ENCODE assay signal across 8 mouse cellular contexts in the genomic region with DNA sequence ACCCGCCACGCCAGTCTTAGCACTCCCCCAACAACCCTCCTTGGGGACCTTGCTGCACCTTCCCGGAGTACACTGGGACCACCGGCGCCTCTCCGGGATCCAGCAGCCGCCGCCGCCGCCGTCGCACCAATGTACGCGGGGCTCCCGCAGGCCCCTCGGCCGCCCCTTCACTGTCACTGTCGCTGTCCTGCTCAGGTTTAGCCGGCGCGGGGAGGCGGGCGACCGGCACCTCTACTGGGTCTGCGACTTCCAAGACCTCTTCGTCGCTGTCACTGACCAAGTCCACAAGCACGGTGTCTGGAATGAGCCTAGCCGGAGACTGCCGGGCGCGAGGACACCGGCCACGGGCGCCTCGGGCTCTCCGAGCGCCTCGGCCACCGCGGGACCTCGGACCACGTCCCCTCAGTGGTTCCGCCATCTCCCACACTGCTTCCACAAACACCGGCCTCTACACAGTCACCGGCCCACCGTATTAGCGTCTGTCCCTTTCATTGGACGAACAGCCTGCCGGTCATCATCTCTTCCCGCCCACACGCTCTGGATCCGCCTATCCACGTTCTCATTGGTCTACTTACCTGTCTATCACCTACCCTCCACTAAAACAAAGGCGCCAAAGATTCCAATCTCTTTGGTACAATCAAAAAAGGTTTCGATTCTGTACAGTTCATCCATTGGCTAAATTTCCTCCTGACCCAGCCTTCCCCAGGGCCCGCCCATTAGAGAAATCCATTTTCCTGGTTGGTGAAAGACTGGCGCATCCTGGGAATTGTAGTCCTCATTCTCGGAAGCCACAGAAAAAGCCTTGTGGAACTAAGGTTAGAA. TPM values are rescaled to one million over a fixed set of nuclear protein-coding genes. Genes with fewer than 3 reads are reported as not detected.
DNase-seq lines count a peak whose midpoint lies in the region; ATAC-seq and TF ChIP-seq lines count a peak whose summit lies in the region.

Nfatc2ip (minus strand) TSS at position 440 of the 822 bp plus-strand sequence.

- peaks cover 6% of the 10 kb centered on the region for H3K79me2 ChIP-seq in MEL (ENCODE audit: control insufficient read depth, insufficient read depth, low read length, poor library complexity)

- under 1% methylated on average over 59 of the region's 59 CpGs for WGBS in cerebellum, adult 2 months
- under 1% methylated on average over 58 of the region's 59 CpGs for WGBS in forebrain, postnatal 0 days
- under 1% methylated on average over 59 of the region's 59 CpGs for WGBS in lung, embryonic 15.5 days

- DNase-seq in MEL (ENCODE audit: low read depth, low spot score) = peak; percentile 99
- DNase-seq in cerebellum, adult 2 months = peak; percentile 98 to 99
- peak; percentile 99 for DNase-seq in forebrain, postnatal 0 days
- DNase-seq in heart, postnatal 4 days = peak; percentile 97
- peak; percentile 98 to 99 for DNase-seq in layer of hippocampus, adult 8-10 months (ENCODE audit: low spot score in 2 of 2)
- DNase-seq in ovary, adult 18-20 months (ENCODE audit: low spot score) = peak; percentile 89
- DNase-seq in thymus, postnatal 0 days (ENCODE audit: low spot score) = peak; percentile 98

- peak within 1 kb of the TSS; percentile 93 for H3K4me2 ChIP-seq in forebrain, postnatal 0 days (ENCODE audit: low read depth)
- peak within 1 kb of the TSS; percentile 78 for H3K4me2 ChIP-seq in lung, embryonic 15.5 days

- H3K4me3 ChIP-seq in MEL (ENCODE audit: control insufficient read depth in 1 of 2, insufficient read depth in 1 of 2, low read depth in 2 of 2, low read length in 2 of 2) = peak within 1 kb of the TSS; percentile 63 to 94
- H3K4me3 ChIP-seq in cerebellum, adult 2 months (replicated peaks; ENCODE audit: insufficient read depth, low read depth, low read length) = peak within 1 kb of the TSS; percentile 62
- peak within 1 kb of the TSS; percentile 79 for H3K4me3 ChIP-seq in forebrain, postnatal 0 days (ENCODE audit: low read depth, low read length)
- peak within 1 kb of the TSS; percentile 73 for H3K4me3 ChIP-seq in lung, embryonic 15.5 days

- peak within 1 kb of the TSS; percentile 93 for H3K9ac ChIP-seq in MEL (ENCODE audit: control insufficient read depth, low read depth, low read length, poor library complexity, severe bottlenecking)
- peak within 1 kb of the TSS; percentile 66 for H3K9ac ChIP-seq in forebrain, postnatal 0 days
- peak within 1 kb of the TSS; percentile 71 for H3K9ac ChIP-seq in lung, embryonic 15.5 days

- no peaks in the 10 kb centered on the region for H3K27me3 ChIP-seq in MEL (ENCODE audit: control insufficient read depth in 1 of 2, insufficient read depth in 2 of 2, low read length in 2 of 2)
- H3K27me3 ChIP-seq in cerebellum, adult 2 months (ENCODE audit: control insufficient read depth, insufficient read depth, low read length) = no peaks in the 10 kb centered on the region
- no peaks in the 10 kb centered on the region for H3K27me3 ChIP-seq in forebrain, postnatal 0 days (ENCODE audit: insufficient read depth, low read length)
- no peaks in the 10 kb centered on the region for H3K27me3 ChIP-seq in lung, embryonic 15.5 days

- peak; percentile 98 for ATAC-seq in forebrain, postnatal 0 days
- peak; percentile 99 for ATAC-seq in lung, embryonic 15.5 days (ENCODE audit: borderline replicate concordance, extremely low read depth, low FRiP score, low TSS enrichment)

- TF ChIP-seq RAD21 in MEL (IDR thresholded peaks at IDR 0.05; ENCODE audit: low read depth, low read length) = no peak

- TF ChIP-seq EP300 in MEL (IDR thresholded peaks at IDR 0.05; ENCODE audit: low read depth in 1 of 2, low read length in 2 of 2) = no peak

- H3K9me3 ChIP-seq in MEL (replicated peaks; ENCODE audit: insufficient read depth, low read length) = no peaks in the 10 kb centered on the region
- no peaks in the 10 kb centered on the region for H3K9me3 ChIP-seq in forebrain, postnatal 0 days (ENCODE audit: low read length)
- H3K9me3 ChIP-seq in lung, embryonic 15.5 days = no peaks in the 10 kb centered on the region

- H3K4me1 ChIP-seq in MEL (ENCODE audit: control insufficient read depth in 1 of 2, insufficient read depth in 2 of 2, low read length in 2 of 2) = peaks cover 0 to 14% of the 10 kb centered on the region in 2 experiments; a peak in 2 of 4 replicates
- no peaks in the 10 kb centered on the region for H3K4me1 ChIP-seq in cerebellum, adult 2 months (ENCODE audit: control insufficient read depth, insufficient read depth, low read length)
- H3K4me1 ChIP-seq in forebrain, postnatal 0 days (ENCODE audit: insufficient read depth) = no peaks in the 10 kb centered on the region
- peaks cover 10% of the 10 kb centered on the region; the same call in 1 of the 2 replicates for H3K4me1 ChIP-seq in lung, embryonic 15.5 days

- H3K36me3 ChIP-seq in MEL (ENCODE audit: control insufficient read depth in 1 of 2, insufficient read depth in 2 of 2, low read length in 2 of 2) = peaks cover 0 to 18% of the 10 kb centered on the region in 2 experiments; a peak in 2 of 4 replicates
- no peaks in the 10 kb centered on the region for H3K36me3 ChIP-seq in forebrain, postnatal 0 days (ENCODE audit: insufficient read depth)
- H3K36me3 ChIP-seq in lung, embryonic 15.5 days = no peaks in the 10 kb centered on the region

- peak within 1 kb of the TSS; percentile 94 for H3K27ac ChIP-seq in MEL (ENCODE audit: control insufficient read depth, low read depth, low read length)
- H3K27ac ChIP-seq in cerebellum, adult 2 months (ENCODE audit: insufficient read depth, low read length) = no peak within 1 kb of the TSS
- H3K27ac ChIP-seq in forebrain, postnatal 0 days (ENCODE audit: low read depth, low read length) = no peak within 1 kb of the TSS
- H3K27ac ChIP-seq in lung, embryonic 15.5 days = peak within 1 kb of the TSS; percentile 27; the same call in 1 of the 2 replicates

- no peak for TF ChIP-seq CTCF in MEL (IDR thresholded peaks at IDR 0.05 in 2 of 3, conservative IDR thresholded peaks at IDR 0.05 in 1 of 3; ENCODE audit: control insufficient read depth in 1 of 3, insufficient read depth in 1 of 3, low read depth in 2 of 3, low read length in 3 of 3, poor library complexity in 1 of 3, severe bottlenecking in 1 of 3)
- TF ChIP-seq CTCF in cerebellum, adult 2 months (IDR thresholded peaks at IDR 0.05; ENCODE audit: borderline replicate concordance, insufficient read depth, low read depth, low read length) = no peak
- no peak for TF ChIP-seq CTCF in forebrain, postnatal 0 days (IDR thresholded peaks at IDR 0.05; ENCODE audit: low read depth)

- peak; percentile 87 to 96 for TF ChIP-seq POLR2A in MEL (IDR thresholded peaks at IDR 0.05; ENCODE audit: control insufficient read depth in 1 of 2, insufficient read depth in 1 of 2, low read depth in 1 of 2, low read length in 2 of 2, poor library complexity in 1 of 2)
- peak; percentile 86 for TF ChIP-seq POLR2A in cerebellum, adult 2 months (IDR thresholded peaks at IDR 0.05; ENCODE audit: borderline replicate concordance, insufficient read depth, low read length)

TF ChIP-seq in MEL, 35 proteins besides CTCF, POLR2A, EP300 and RAD21 (continues in another document):
- no peak for TF ChIP-seq JUND (IDR thresholded peaks at IDR 0.05; ENCODE audit: low read depth, low read length)
- TF ChIP-seq NELFE (IDR thresholded peaks at IDR 0.05; ENCODE audit: low read depth, low read length) = peak; percentile 86
- peak; percentile 76 for TF ChIP-seq SIN3A (IDR thresholded peaks at IDR 0.05; ENCODE audit: low read length)
- peak; percentile 85 for TF ChIP-seq GATA1 (IDR thresholded peaks at IDR 0.05; ENCODE audit: low read depth, low read length)
- no peak for TF ChIP-seq UBTF (IDR thresholded peaks at IDR 0.05; ENCODE audit: borderline replicate concordance, insufficient read depth, low read depth, low read length)
- no peak for TF ChIP-seq RCOR1 (IDR thresholded peaks at IDR 0.05; ENCODE audit: low read depth, low read length)
- TF ChIP-seq MAX (IDR thresholded peaks at IDR 0.05; ENCODE audit: low read length) = no peak
- TF ChIP-seq ETS1 (IDR thresholded peaks at IDR 0.05; ENCODE audit: low read depth, low read length) = no peak
- TF ChIP-seq CHD2 (IDR thresholded peaks at IDR 0.05; ENCODE audit: low read length) = peak; percentile 95
- TF ChIP-seq ZKSCAN1 (IDR thresholded peaks at IDR 0.05; ENCODE audit: low read depth, low read length) = no peak
- TF ChIP-seq E2F4 (IDR thresholded peaks at IDR 0.05; ENCODE audit: borderline replicate concordance, low read depth, low read length) = peak; percentile 81
- TF ChIP-seq MXI1 (IDR thresholded peaks at IDR 0.05; ENCODE audit: low read depth, low read length) = peak; percentile 79; the same call in 1 of the 2 replicates
- peak; percentile 97 for TF ChIP-seq HCFC1 (IDR thresholded peaks at IDR 0.05; ENCODE audit: low read depth, low read length)
- 0 out of 2 replicates have a peak, but pooled peaks have one; percentile 18 for TF ChIP-seq TCF12 (IDR thresholded peaks at IDR 0.05; ENCODE audit: low read depth, low read length)
- TF ChIP-seq KAT2A (conservative IDR thresholded peaks at IDR 0.05; ENCODE audit: low read depth, low read length) = peak; percentile 77
- no peak for TF ChIP-seq MYC (IDR thresholded peaks at IDR 0.05; ENCODE audit: low read depth, low read length)
- TF ChIP-seq USF1 (IDR thresholded peaks at IDR 0.05; ENCODE audit: low read depth, low read length) = no peak
- no peak for TF ChIP-seq MEF2A (IDR thresholded peaks at IDR 0.05; ENCODE audit: extremely low read depth, insufficient replicate concordance, low read depth, low read length, poor library complexity, severe bottlenecking)
- TF ChIP-seq POLR2AphosphoS2 (IDR thresholded peaks at IDR 0.05; ENCODE audit: low read length) = peak; percentile 71; the same call in 1 of the 2 replicates
- no peak for TF ChIP-seq TAL1 (IDR thresholded peaks at IDR 0.05; ENCODE audit: low read length)
- TF ChIP-seq NRF1 (IDR thresholded peaks at IDR 0.05; ENCODE audit: insufficient read depth, low read depth, low read length, poor library complexity, severe bottlenecking) = peak; percentile 30; the same call in 1 of the 2 replicates
- peak; percentile 97 for TF ChIP-seq ELF1 (IDR thresholded peaks at IDR 0.05; ENCODE audit: low read depth, low read length)

RNA-seq across cellular contexts. Expression of gene Nfatc2ip, which starts in this region (rescaled TPM):
- 6.3 and 7.9 TPM in 2 replicates for total RNA-seq in MEL (2012; rRNA removed)
- 10 to 100 TPM in 1 of 2 experiments, not detected in 1; 13.0 TPM for polyA plus RNA-seq in MEL (2012; ENCODE audit: insufficient read depth in 1 of 2, insufficient read length in 2 of 2, low read depth in 1 of 2, low replicate concordance in 2 of 2, missing spikeins in 1 of 2)
- 6.3 and 6.4 TPM in 2 replicates for polyA plus RNA-seq in cerebellum, adult 2 months (2012; rRNA removed)
- total RNA-seq in forebrain, postnatal 0 days (2014; rRNA removed) = 5.2 and 6.3 TPM in 2 replicates
- 2.2 and 2.4 TPM in 2 replicates for polyA plus RNA-seq in forebrain, postnatal 0 days (2015; fragmentation: Nextera tagmentation; extraction: Ambion mirVana)
- 10 to 100 TPM in 1 of 2 experiments, 1 to 10 TPM in 1; 7.5 to 10.1 TPM for total RNA-seq in heart, postnatal 4 days (2021)
- 1 to 10 TPM; 5.2 to 8.0 (median 6.2) TPM for total RNA-seq in layer of hippocampus, adult 8-10 months (2022)
- 3.1 and 3.3 TPM in 2 replicates for polyA plus RNA-seq in lung, embryonic 15.5 days (2015; fragmentation: Nextera tagmentation; extraction: Ambion mirVana)
- polyA plus RNA-seq in thymus, postnatal 0 days (2015; fragmentation: Nextera tagmentation; extraction: Ambion mirVana) = 5.1 and 6.7 TPM in 2 replicates

Comparison
In these comparisons a context has a peak if more than half of its experiments do, and no peak if none do; other contexts are left out.
1. H3K27ac ChIP-seq: peak in MEL (single experiment) and lung, embryonic 15.5 days (single experiment); none in cerebellum, adult 2 months (single experiment) and forebrain, postnatal 0 days (single experiment).
2. Peak in every context shown above with its lines, with median percentiles within 50 percentile points of each other: DNase-seq, H3K4me3 ChIP-seq and H3K9ac ChIP-seq.